Mouse (Mus musculus): ENCODE data around the gene Notch2. TPM values are rescaled to one million over a fixed set of nuclear protein-coding genes. Genes with fewer than 3 reads are reported as not detected.

Notch2 gene
- polyA plus RNA-seq, 1 experiment, result 6.6 TPM

GRCm38 (mm10) chr3:98073545-98073944 lies 60.2 kb downstream of the Notch2 start:
- 85% methylated on average over 4 of the region's 4 CpGs for WGBS
- no peaks in the 10 kb centered on the region for H3K27me3 ChIP-seq (ENCODE audit: control insufficient read depth, insufficient read depth, low read length)
- H3K27ac ChIP-seq (ENCODE audit: insufficient read depth, low read depth, low read length), result no peak overlapping the region
- H3K36me3 ChIP-seq (ENCODE audit: control insufficient read depth, insufficient read depth, low read length), result peaks cover 14% of the 10 kb centered on the region
- peaks cover 5% of the 10 kb centered on the region; the same call in 1 of the 2 replicates for H3K4me1 ChIP-seq (ENCODE audit: control insufficient read depth, insufficient read depth, insufficient read length, low read length)
- no peak overlapping the region for H3K4me3 ChIP-seq (ENCODE audit: low read depth, low read length)
- no peak for TF ChIP-seq CTCF (IDR thresholded peaks at IDR 0.05; ENCODE audit: extremely low read depth, insufficient read length, insufficient replicate concordance, low read depth, low read length)
- TF ChIP-seq POLR2A (IDR thresholded peaks at IDR 0.05; ENCODE audit: low read depth, low read length), result no peak

GRCm38 (mm10) chr3:98074622-98075231 lies 61.4 kb downstream of the Notch2 start:
- TF ChIP-seq POLR2A (IDR thresholded peaks at IDR 0.05; ENCODE audit: low read depth, low read length), result no peak
- TF ChIP-seq CTCF (IDR thresholded peaks at IDR 0.05; ENCODE audit: extremely low read depth, insufficient read length, insufficient replicate concordance, low read depth, low read length), result no peak
- WGBS, result 72% methylated on average over 6 of the region's 6 CpGs
- no peak overlapping the region for H3K4me3 ChIP-seq (ENCODE audit: low read depth, low read length)

GRCm38 (mm10) chr3:98077866-98078265 lies 64.5 kb downstream of the Notch2 start:
- no peaks in the 10 kb centered on the region for H3K27me3 ChIP-seq (ENCODE audit: control insufficient read depth, insufficient read depth, low read length)
- TF ChIP-seq POLR2A (IDR thresholded peaks at IDR 0.05; ENCODE audit: low read depth, low read length) (no peak), CTCF (IDR thresholded peaks at IDR 0.05; ENCODE audit: extremely low read depth, insufficient read length, insufficient replicate concordance, low read depth, low read length) (no peak)
- 93% methylated on average over 5 of the region's 5 CpGs for WGBS
- peaks cover 11% of the 10 kb centered on the region for H3K36me3 ChIP-seq (ENCODE audit: control insufficient read depth, insufficient read depth, low read length)
- no peak overlapping the region for H3K4me3 ChIP-seq (ENCODE audit: low read depth, low read length)
- H3K27ac ChIP-seq (ENCODE audit: insufficient read depth, low read depth, low read length), result no peak overlapping the region
- H3K4me1 ChIP-seq (ENCODE audit: control insufficient read depth, insufficient read depth, insufficient read length, low read length), result no peaks in the 10 kb centered on the region

More at GRCm38 (mm10) chr3:98074622-98075231, 61.4 kb downstream of the Notch2 start:
- Histone ChIP-seq H3K36me3 (ENCODE audit: control insufficient read depth, insufficient read depth, low read length) (peaks cover 14% of the 10 kb centered on the region), H3K4me1 (ENCODE audit: control insufficient read depth, insufficient read depth, insufficient read length, low read length) (no peaks in the 10 kb centered on the region), H3K27ac (ENCODE audit: insufficient read depth, low read depth, low read length) (no peak overlapping the region), H3K27me3 (ENCODE audit: control insufficient read depth, insufficient read depth, low read length) (no peaks in the 10 kb centered on the region)

- no peak for TF ChIP-seq POLR2A (IDR thresholded peaks at IDR 0.05; ENCODE audit: low read depth, low read length)
- TF ChIP-seq CTCF (IDR thresholded peaks at IDR 0.05; ENCODE audit: extremely low read depth, insufficient read length, insufficient replicate concordance, low read depth, low read length), result no peak
- H3K36me3 ChIP-seq (ENCODE audit: control insufficient read depth, insufficient read depth, low read length), result peaks cover 11% of the 10 kb centered on the region
- H3K4me1 ChIP-seq (ENCODE audit: control insufficient read depth, insufficient read depth, insufficient read length, low read length), result no peaks in the 10 kb centered on the region
- no peak overlapping the region for H3K4me3 ChIP-seq (ENCODE audit: low read depth, low read length)
- no peak overlapping the region for H3K27ac ChIP-seq (ENCODE audit: insufficient read depth, low read depth, low read length)
- no peaks in the 10 kb centered on the region for H3K27me3 ChIP-seq (ENCODE audit: control insufficient read depth, insufficient read depth, low read length)
- WGBS, result 73% methylated on average over 1 of the region's 1 CpGs
Measured at GRCm38 (mm10) chr3:98078816-98079215, 65.5 kb downstream of the Notch2 start.

- no peak overlapping the region for H3K4me3 ChIP-seq (ENCODE audit: low read depth, low read length)
- H3K4me1 ChIP-seq (ENCODE audit: control insufficient read depth, insufficient read depth, insufficient read length, low read length), result no peaks in the 10 kb centered on the region
- no peak for TF ChIP-seq CTCF (IDR thresholded peaks at IDR 0.05; ENCODE audit: extremely low read depth, insufficient read length, insufficient replicate concordance, low read depth, low read length)
- TF ChIP-seq POLR2A (IDR thresholded peaks at IDR 0.05; ENCODE audit: low read depth, low read length), result no peak
- H3K27me3 ChIP-seq (ENCODE audit: control insufficient read depth, insufficient read depth, low read length), result no peaks in the 10 kb centered on the region
- H3K27ac ChIP-seq (ENCODE audit: insufficient read depth, low read depth, low read length), result no peak overlapping the region
- peaks cover 11% of the 10 kb centered on the region for H3K36me3 ChIP-seq (ENCODE audit: control insufficient read depth, insufficient read depth, low read length)
- 66% methylated on average over 2 of the region's 2 CpGs for WGBS
Measured at GRCm38 (mm10) chr3:98079601-98080215, 66.4 kb downstream of the Notch2 start.

- peaks cover 11% of the 10 kb centered on the region for H3K36me3 ChIP-seq (ENCODE audit: control insufficient read depth, insufficient read depth, low read length)
- peaks cover under 1% of the 10 kb centered on the region for H3K4me1 ChIP-seq (ENCODE audit: control insufficient read depth, insufficient read depth, insufficient read length, low read length)
- H3K4me3 ChIP-seq (ENCODE audit: low read depth, low read length), result no peak overlapping the region
- no peaks in the 10 kb centered on the region for H3K27me3 ChIP-seq (ENCODE audit: control insufficient read depth, insufficient read depth, low read length)
- no peak for TF ChIP-seq CTCF (IDR thresholded peaks at IDR 0.05; ENCODE audit: extremely low read depth, insufficient read length, insufficient replicate concordance, low read depth, low read length)
- no peak for TF ChIP-seq POLR2A (IDR thresholded peaks at IDR 0.05; ENCODE audit: low read depth, low read length)
- 85% methylated on average over 4 of the region's 4 CpGs for WGBS
- no peak overlapping the region for H3K27ac ChIP-seq (ENCODE audit: insufficient read depth, low read depth, low read length)
Measured at GRCm38 (mm10) chr3:98080630-98081029, 67.3 kb downstream of the Notch2 start.

- Histone ChIP-seq H3K27ac (ENCODE audit: insufficient read depth, low read depth, low read length) (no peak overlapping the region), H3K4me3 (ENCODE audit: low read depth, low read length) (no peak overlapping the region), H3K36me3 (ENCODE audit: control insufficient read depth, insufficient read depth, low read length) (peaks cover 11% of the 10 kb centered on the region), H3K27me3 (ENCODE audit: control insufficient read depth, insufficient read depth, low read length) (no peaks in the 10 kb centered on the region), H3K4me1 (ENCODE audit: control insufficient read depth, insufficient read depth, insufficient read length, low read length) (peaks cover 10% of the 10 kb centered on the region)
- TF ChIP-seq CTCF (IDR thresholded peaks at IDR 0.05; ENCODE audit: extremely low read depth, insufficient read length, insufficient replicate concordance, low read depth, low read length) (no peak), POLR2A (IDR thresholded peaks at IDR 0.05; ENCODE audit: low read depth, low read length) (no peak)
- WGBS, result 90% methylated on average over 3 of the region's 3 CpGs
Measured at GRCm38 (mm10) chr3:98082188-98082587, 68.9 kb downstream of the Notch2 start.
